Mouse (Mus musculus): Measurements from ENCODE around the gene Hist1h4j.

The Hist1h4j gene

DNA sequence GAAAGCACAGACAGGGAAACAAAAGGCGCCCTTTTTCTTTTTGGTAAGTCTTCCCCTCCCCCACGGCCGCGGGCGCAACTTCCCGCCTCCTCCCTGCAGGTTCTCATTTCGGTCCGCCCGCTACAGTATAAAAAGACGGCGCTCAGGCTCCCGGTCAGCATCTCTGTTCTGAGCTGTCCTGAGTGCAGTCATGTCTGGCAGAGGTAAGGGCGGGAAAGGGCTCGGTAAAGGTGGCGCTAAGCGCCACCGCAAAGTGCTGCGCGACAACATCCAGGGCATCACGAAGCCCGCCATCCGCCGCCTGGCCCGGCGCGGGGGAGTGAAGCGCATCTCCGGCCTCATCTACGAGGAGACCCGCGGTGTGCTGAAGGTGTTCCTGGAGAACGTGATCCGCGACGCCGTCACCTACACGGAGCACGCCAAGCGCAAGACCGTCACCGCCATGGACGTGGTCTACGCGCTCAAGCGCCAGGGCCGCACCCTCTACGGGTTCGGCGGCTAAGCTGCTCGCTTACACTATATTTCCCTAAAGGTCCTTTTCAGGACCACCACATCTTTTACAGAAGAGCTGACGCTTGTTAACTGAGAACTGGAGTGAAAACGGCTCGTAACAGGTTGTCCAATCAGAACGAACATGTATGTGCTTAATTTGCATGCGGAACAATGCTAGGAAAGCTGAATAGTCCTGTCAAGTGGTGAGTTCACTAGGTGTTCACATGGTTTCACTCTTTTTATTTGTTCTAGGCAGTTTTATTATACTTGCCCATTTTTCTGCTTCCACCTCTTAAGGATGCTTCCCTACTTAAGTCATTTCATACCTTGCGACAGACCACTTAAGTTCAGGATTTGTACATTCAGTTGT lies at the start of gene Hist1h4j:
Gene Hist1h4j (plus strand): TSS at position 159 of the 862 bp plus-strand sequence.
- ChIA-PET CTCF (interaction anchor here in 3 of 4 experiments (0.5 to 1.0 kb wide), 4 partner anchors 15 to 49 kb away, joined by 3 to 5 read pairs (median 3); partner anchors contain the start of genes Hist1h2bl (in 1 of the 3) and Hist1h4k (in 1 of the 3)), POLR2A (interaction anchor here (0.5 to 27.0 kb wide), 56 partner anchors 7 to 1821 kb away, joined by 3 to 530 read pairs (median 6); partner anchors contain the start of genes Hist1h2ai (in 4 of the 4), Hist1h2an (in 4 of the 4), Hist1h2bl (in 4 of the 4) and Hist1h2bp (in 4 of the 4))

- CTCF ChIA-PET: no interaction called here
- POLR2A ChIA-PET: interaction anchor here in 1 of 4 experiments (0.6 to 0.7 kb wide), 2 partner anchors 13 to 297 kb away, joined by 3 read pairs; no protein-coding TSS in a partner anchor
Measured at GRCm38 (mm10) chr13:21697811-21698210, 37.1 kb upstream of the Hist1h4j start, which contains the start of gene Olfr1359. Gene Olfr1359, plus strand, starts transcription at chr13:21698111.

GRCm38 (mm10) chr13:21706669-21707068 lies 28.2 kb upstream of the Hist1h4j start:
- ChIA-PET POLR2A (interaction anchor here in 1 of 4 experiments (1.4 to 1.7 kb wide), 3 partner anchors 10 to 176 kb away, joined by 5 to 9 read pairs (median 5); partner anchors contain the start of genes Hist1h2ai, Hist1h2an, Hist1h2bl and Hist1h2bp), CTCF (no interaction called here)

DNA sequence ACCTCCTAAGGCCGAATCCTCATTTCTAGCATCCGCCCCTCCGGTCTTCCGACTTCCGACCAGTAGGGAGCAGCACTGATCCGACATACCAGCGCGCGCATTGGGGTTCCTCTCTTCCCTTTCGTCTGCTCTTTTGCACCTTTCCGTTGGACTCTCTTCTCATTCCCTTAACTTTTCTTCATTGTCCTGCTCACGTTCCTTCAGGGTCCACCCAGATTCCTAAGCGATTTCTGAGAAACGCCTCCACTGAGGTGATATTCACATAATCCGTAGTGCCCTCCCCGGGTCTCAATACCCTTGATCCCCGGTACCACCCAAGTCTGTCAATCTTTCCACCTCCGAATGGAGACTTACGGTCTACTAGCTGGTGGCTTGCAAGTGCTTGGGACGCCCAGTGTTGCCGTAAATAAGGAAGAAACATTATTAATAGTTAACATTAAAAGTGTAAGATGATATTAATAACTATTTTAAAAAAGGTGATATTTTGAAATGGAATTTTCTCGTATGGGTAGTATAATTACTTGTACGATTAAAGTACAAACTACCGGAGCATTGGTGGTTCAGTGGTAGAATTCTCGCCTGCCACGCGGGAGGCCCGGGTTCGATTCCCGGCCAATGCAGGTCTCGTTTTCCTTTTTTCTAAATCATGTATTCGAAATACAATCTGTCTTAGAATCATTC lies 24.7 kb upstream of the Hist1h4j start:
- POLR2A ChIA-PET: interaction anchor here in 3 of 4 experiments (0.6 to 2.5 kb wide), 31 partner anchors 11 to 1824 kb away, joined by 3 to 20 read pairs (median 4); partner anchors contain the start of genes Hist1h2ak (in 3 of the 3), Hist1h2an (in 3 of the 3), Hist1h2bm (in 3 of the 3) and Hist1h2bn (in 3 of the 3)
- CTCF ChIA-PET: interaction anchor here in 1 of 4 experiments (0.6 kb wide), 1 partner anchor 13 kb away, joined by 6 read pairs; no protein-coding TSS in a partner anchor

- CTCF ChIA-PET: interaction anchor here in 2 of 4 experiments (0.6 to 0.7 kb wide), 2 partner anchors 14 to 268 kb away, joined by 3 to 6 read pairs; no protein-coding TSS in a partner anchor
- POLR2A ChIA-PET: interaction anchor here (0.6 to 2.5 kb wide), 34 partner anchors 10 to 1823 kb away, joined by 3 to 20 read pairs (median 4); partner anchors contain the start of genes Hist1h2ak (in 3 of the 4), Hist1h2an (in 3 of the 4), Hist1h2bm (in 3 of the 4) and Hist1h2bn (in 3 of the 4)
Measured at GRCm38 (mm10) chr13:21710821-21711525, 23.9 kb upstream of the Hist1h4j start.

GRCm38 (mm10) chr13:21711698-21712097 lies 23.2 kb upstream of the Hist1h4j start:
- ChIA-PET POLR2A (interaction anchor here in 3 of 4 experiments (1.0 to 2.5 kb wide), 17 partner anchors 9 to 478 kb away, joined by 3 to 20 read pairs (median 6); partner anchors contain the start of genes Hist1h2ak (in 2 of the 3), Hist1h2an (in 2 of the 3), Hist1h2bn (in 2 of the 3) and Hist1h2bp (in 2 of the 3)), CTCF (no interaction called here)

DNA sequence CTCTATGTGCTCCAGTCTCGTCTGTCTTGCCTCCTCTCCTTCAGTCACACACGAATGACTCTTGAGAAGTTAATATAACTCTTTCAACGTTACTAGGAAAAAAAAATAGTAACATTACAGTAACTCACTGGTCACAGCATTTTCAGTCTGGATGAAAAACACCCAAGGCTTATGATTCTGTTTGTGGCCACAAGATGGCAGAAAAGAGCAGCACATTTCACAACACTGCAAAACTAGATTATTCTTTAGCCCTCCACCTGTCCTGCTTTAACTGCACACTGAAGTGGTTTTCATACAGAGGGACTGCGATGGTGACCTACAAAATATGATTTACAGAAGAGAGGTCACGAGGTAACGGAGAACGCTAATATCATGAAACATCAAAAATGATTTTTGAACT lies 20.1 kb upstream of the Hist1h4j start:
- ChIA-PET POLR2A (interaction anchor here in 3 of 4 experiments (1.2 to 8.5 kb wide), 20 partner anchors 12 to 327 kb away, joined by 3 to 241 read pairs (median 40); partner anchors contain the start of genes Hist1h1b (in 3 of the 3), Hist1h2an (in 3 of the 3), Hist1h2bp (in 3 of the 3) and Hist1h4k (in 3 of the 3)), CTCF (interaction anchor here in 1 of 4 experiments (0.7 to 1.3 kb wide), 2 partner anchors 19 to 321 kb away, joined by 3 to 5 read pairs; partner anchors contain the start of genes Hist1h2ah and Hist1h2bk)

DNA sequence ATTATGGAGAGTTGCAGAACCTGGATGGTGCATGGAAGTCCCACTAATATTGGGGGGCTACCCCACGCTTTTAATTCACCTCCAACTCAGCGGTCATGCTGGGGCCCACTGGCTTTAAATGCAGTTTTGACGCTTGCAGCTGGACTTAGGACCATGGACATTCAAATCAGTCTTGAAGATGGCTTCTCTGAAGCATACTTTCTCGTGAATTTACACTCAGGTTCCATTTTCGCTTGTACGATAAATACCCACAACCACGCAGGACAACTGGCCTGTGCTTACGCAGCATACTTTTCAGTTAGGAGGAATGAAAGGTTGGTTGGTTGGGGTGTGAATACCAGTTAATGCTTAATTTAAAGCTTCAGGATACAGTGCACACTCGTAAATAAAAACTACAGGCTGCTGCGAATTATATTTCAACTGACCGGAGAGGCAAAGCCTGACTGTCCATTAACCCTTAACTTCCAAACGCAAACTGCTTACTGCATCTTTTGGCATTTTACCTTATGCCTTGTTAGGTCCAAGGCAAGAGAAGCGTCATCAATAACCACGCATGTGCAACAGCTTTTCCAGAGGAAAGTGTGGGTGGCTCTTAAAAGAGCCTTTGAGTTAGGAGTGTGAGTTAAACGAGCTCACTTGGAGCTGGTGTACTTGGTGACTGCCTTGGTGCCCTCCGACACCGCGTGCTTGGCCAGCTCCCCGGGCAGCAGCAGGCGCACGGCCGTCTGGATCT lies 19.6 kb upstream of the Hist1h4j start:
- ChIA-PET CTCF (interaction anchor here in 2 of 4 experiments (0.7 to 1.3 kb wide), 3 partner anchors 19 to 320 kb away, joined by 3 to 5 read pairs (median 3); partner anchors contain the start of genes Hist1h2ah (in 1 of the 2), Hist1h2bk (in 1 of the 2) and Hist1h4j (in 1 of the 2)), POLR2A (interaction anchor here (0.5 to 8.5 kb wide), 42 partner anchors 8 to 1856 kb away, joined by 3 to 241 read pairs (median 14); partner anchors contain the start of genes Hist1h4j (in 4 of the 4), Hist1h1b (in 3 of the 4), Hist1h2ag (in 3 of the 4) and Hist1h2ak (in 3 of the 4))

- ChIA-PET CTCF (interaction anchor here in 2 of 4 experiments (0.8 to 1.3 kb wide), 3 partner anchors 17 to 320 kb away, joined by 3 to 5 read pairs (median 3); partner anchors contain the start of genes Hist1h2ah (in 1 of the 2), Hist1h2bk (in 1 of the 2) and Hist1h4j (in 1 of the 2)), POLR2A (interaction anchor here (0.5 to 8.5 kb wide), 70 partner anchors 8 to 1968 kb away, joined by 3 to 241 read pairs (median 7); partner anchors contain the start of genes Hist1h1b (in 4 of the 4), Hist1h2ak (in 4 of the 4), Hist1h2an (in 4 of the 4) and Hist1h2bn (in 4 of the 4))
Measured at GRCm38 (mm10) chr13:21715864-21716539, 18.9 kb upstream of the Hist1h4j start, which contains the start of the genes Hist1h2bl and Hist1h2ai. Gene Hist1h2bl, minus strand, starts transcription at chr13:21716143. Gene Hist1h2ai, plus strand, starts transcription at chr13:21716422.

- ChIA-PET POLR2A (interaction anchor here (0.5 to 8.5 kb wide), 86 partner anchors 8 to 1968 kb away, joined by 3 to 241 read pairs (median 7); partner anchors contain the start of genes Hist1h1b (in 4 of the 4), Hist1h2ak (in 4 of the 4), Hist1h2an (in 4 of the 4) and Hist1h2bn (in 4 of the 4)), CTCF (interaction anchor here in 2 of 4 experiments (0.6 to 1.0 kb wide), 2 partner anchors 17 to 331 kb away, joined by 3 to 5 read pairs; no protein-coding TSS in a partner anchor)
Measured at GRCm38 (mm10) chr13:21716540-21717391, 18.1 kb upstream of the Hist1h4j start.

GRCm38 (mm10) chr13:21717397-21718357 lies 17.2 kb upstream of the Hist1h4j start, which contains the start of gene Hist1h3h:
Gene Hist1h3h, plus strand, starts transcription at chr13:21717659.
- ChIA-PET CTCF (interaction anchor here in 2 of 4 experiments (0.6 to 1.3 kb wide), 2 partner anchors 16 to 330 kb away, joined by 3 to 5 read pairs; no protein-coding TSS in a partner anchor), POLR2A (interaction anchor here (0.6 to 8.5 kb wide), 87 partner anchors 9 to 1967 kb away, joined by 3 to 241 read pairs (median 7); partner anchors contain the start of genes Hist1h1b (in 4 of the 4), Hist1h2ah (in 4 of the 4), Hist1h2ak (in 4 of the 4) and Hist1h2an (in 4 of the 4))

DNA sequence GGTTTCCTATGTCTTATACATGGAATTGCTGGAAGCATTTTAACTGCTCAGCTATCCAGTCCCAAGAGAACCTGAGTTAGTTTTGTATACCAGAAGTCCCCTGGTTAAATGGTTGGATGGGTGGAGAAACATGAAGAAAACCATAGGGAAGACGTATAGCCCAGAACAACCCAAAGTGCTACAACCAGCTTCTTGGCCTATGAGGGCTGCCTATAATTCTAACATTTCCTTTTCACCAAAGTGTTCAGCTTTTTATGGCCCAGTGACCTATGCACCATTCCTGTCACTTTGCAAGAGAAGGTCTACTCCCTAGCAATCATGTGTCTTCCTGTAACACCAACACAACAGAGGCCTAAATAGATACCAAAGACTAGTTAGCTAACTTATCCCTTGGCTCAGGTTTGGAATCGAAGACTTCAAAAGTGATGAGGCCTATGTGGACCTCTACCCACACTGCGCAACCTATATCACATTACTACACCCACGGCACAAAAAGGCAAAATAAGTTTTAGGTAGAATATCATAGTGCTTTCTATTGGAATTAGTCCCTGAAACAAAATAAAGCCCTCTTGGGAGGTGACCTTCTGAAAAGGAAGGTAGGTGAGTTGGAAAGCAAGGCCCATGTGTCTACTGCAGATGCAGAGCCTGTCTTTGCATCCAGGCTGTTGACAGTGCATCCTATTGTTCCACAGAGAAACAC lies 16.3 kb upstream of the Hist1h4j start:
- ChIA-PET CTCF (interaction anchor here in 1 of 4 experiments (0.8 to 1.3 kb wide), 2 partner anchors 13 to 15 kb away, joined by 3 to 5 read pairs; no protein-coding TSS in a partner anchor), POLR2A (interaction anchor here (0.5 to 8.5 kb wide), 55 partner anchors 8 to 1342 kb away, joined by 3 to 241 read pairs (median 9); partner anchors contain the start of genes Hist1h1b (in 4 of the 4), Hist1h2ah (in 4 of the 4), Hist1h2ak (in 4 of the 4) and Hist1h2an (in 4 of the 4))

Measured in embryonic stem cell, embryonic (primary cell).